Mouse (Mus musculus): ENCODE data around the gene Ms4a4d. TPM values are rescaled to one million over a fixed set of nuclear protein-coding genes. Genes with fewer than 3 reads are reported as not detected.
A peak's percentile ranks its signal among the peaks of the same experiment; 100 is the strongest.
"Not testable (repeated sequence)": the region's sequence is repeated elsewhere in the genome, so short reads cannot be mapped to it uniquely, and the experiment has no call there.

The Ms4a4d gene
- total RNA-seq (2015) = not detected in 2 replicates
- not detected in 2 replicates for total RNA-seq (2017)

DNA sequence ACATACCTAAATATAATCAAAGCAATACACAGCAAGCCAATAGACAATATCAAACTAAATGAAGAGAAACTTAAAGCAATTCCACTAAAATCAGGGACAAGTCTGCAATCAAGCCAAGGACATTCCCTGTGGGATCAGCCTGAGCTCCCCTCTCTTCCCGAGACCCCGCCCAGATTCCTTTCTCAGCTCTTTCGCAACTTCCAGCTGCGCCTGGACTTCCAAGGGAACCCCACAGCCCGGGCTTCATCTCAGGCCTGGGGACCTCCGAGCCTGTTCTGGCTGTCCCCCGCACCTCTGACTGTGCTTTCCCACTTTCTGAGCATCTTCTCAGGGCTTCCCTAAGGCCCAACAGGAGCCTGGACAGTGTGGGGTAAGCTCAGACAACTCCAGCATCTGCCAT, at the start of gene Ms4a4d:
Ms4a4d (plus strand) TSS at position 209 of the 400 bp plus-strand sequence.
- ATAC-seq (replicated peaks; ENCODE audit: poor library complexity) = no peak

DNA sequence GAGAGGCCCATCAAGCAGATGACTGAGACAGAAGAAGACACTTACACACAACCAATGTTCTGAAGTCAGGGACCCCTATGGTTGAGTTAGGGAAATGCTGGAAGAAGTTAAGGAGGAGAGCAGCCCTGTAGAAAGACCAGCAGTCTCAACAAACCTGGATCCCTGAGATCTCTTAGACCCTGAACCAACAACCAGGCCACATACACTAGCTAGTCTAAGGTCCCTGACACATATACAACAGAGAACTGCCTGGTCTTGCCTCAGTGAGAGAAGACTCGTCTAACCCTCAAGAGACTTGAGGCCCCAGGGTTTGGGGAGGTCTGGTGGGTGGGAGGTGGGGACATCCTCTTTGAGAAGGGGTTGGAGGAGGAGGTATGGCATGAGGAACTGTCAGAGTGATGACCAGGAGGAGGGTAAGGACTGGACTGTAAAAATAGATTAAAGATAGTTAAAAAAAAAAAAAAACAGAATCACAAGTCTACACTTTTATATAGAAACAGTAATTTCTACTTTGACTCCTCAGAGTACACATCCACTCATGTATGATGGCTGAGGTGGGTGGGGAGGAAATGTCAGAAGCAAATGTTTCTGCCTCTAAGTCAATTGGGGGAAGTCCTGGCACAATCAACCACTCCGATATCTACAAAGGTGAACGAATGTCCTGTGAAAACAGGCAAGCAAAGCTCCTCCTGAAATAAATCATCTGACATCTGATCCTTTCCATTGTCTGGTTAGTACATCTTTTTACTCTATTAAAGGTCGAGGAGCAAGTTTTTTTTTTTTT, 45.0 kb upstream of the Ms4a4d start:
- no peak for ATAC-seq (replicated peaks; ENCODE audit: poor library complexity)

DNA sequence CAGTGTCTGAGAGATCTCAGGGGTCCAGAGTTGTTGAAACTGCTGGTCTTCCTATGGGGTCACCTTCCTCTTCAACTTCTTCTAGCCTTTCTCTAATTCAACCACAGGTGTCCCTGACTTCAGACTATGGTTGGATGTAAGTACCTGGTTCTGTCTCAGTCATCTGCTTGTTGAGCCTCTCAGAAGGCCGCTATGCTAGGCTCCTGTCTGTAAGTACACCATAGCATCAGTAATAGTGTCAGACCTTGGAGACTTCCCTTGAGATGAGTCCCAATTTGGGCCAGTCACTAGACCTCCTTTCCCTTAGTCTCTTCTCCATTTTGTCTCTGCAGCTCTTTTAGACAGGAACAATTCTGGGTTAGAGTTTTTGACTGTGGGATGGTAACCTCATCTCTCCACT, 43.9 kb upstream of the Ms4a4d start:
- no peak for ATAC-seq (replicated peaks; ENCODE audit: poor library complexity)

DNA sequence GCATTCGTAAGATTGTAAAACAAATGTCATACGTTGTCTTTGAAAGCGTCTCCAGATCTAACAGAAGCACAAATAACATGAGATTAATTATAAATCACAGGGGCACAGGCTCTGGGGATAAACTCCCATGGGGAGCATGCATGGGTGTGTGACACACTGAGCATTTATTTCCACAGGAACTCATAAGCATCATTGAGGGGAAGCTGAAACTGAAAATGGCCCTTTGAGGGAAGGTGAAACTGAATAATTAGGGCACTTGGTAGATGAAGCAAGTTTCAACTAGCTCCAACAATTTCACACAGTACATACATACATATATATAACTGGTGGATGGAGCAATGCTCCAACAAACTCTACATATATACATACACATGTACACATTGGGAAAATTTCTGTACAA, 42.1 kb upstream of the Ms4a4d start:
- ATAC-seq (replicated peaks; ENCODE audit: poor library complexity) = peak; percentile 39; the same call in 1 of the 2 replicates

DNA sequence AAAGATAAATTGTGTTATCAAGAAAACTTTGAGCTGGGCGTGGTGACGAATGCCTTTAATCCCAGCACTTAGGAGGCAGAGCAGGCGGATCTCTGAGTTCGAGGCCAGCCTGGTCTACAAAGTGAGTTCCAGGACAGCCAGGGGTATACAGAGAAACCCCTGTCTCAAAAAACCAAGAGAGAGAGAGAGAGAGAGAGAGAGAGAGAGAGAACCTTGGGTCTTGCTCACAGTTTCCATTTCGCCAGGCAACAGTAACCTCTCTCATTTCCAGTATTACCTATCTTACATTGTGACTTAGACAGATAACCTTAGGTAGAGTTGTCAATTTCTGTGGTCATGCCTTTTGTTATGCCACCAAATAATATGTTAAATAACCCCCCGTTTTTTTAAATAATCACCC, 40.2 kb upstream of the Ms4a4d start:
- no peak for ATAC-seq (replicated peaks; ENCODE audit: poor library complexity)

DNA sequence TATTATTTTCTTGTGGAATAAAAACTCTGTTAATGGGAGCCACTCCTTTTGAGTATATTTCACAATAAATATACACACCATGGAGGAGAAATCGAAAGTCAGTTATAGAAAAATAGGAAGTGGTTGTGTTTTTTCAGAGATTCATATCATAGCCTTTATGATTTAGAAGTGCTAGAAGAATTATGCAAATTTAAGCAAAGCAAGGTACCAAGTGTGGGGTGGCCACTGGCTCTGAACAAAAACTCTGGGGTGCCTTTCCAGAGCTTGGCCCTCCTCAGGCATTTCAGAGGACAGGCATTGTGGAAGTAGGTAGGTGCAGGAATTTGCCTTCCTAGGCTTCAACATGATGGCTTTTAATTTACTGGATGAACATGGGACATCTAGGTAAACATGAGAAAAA, 39.3 kb upstream of the Ms4a4d start:
- ATAC-seq (replicated peaks; ENCODE audit: poor library complexity) = peak; percentile 42

DNA sequence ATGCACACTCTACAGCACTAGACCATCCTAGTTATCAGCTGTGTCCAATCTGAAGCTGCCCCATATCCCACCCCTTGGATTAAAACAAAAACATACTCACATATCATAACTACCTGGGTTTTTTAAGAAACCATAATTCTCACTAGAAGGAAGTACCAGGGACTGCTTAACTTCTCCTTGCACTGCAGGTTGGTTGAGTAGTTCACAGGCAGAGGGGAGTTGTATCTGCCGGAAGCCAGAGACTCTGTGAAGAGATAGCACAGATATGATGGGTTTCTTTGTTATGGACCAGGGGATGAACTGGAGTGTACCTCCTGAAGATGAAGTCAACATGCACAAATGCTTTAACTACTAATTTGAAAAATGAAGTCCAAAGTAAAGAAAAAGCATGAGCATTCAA, 35.8 kb upstream of the Ms4a4d start:
- no peak for ATAC-seq (replicated peaks; ENCODE audit: poor library complexity)

DNA sequence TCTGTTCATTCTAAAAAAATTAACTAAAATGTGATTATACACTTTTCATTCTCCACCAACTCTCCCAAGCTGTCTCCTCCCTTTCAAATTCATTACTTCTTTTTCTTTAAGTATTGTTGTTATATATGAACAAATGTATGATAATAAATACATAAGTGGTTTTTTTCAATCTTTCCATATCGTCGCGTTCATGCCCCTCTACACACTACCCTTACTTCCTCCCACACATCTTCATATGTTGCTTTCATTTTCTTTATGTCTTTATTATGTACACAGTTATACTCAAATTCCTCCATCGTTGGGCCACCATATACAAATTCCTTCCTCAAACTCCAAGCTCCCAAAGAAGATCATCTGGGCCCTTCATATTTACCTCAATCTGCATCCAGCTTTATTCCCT, 35.3 kb upstream of the Ms4a4d start:
- no peak for ATAC-seq (replicated peaks; ENCODE audit: poor library complexity)

DNA sequence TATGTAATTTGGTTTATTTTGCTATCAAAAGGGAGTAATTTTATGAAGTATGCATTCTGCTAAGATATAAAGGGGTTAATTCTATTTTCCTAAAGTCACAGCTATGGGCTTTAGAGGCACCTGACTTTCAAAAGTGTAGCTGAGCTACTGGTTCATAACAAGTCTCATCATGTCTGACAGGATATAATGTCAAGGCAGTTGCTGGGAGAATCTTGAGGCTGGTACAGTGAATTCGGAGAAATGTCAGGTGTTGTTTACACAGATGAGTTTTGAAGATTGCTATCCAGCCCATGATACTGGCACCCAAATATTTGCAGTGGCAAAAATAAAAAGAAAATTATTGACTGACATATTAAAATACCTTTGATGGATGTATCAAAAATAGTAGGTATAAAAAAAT, 31.7 kb upstream of the Ms4a4d start:
- no peak for ATAC-seq (replicated peaks; ENCODE audit: poor library complexity)

DNA sequence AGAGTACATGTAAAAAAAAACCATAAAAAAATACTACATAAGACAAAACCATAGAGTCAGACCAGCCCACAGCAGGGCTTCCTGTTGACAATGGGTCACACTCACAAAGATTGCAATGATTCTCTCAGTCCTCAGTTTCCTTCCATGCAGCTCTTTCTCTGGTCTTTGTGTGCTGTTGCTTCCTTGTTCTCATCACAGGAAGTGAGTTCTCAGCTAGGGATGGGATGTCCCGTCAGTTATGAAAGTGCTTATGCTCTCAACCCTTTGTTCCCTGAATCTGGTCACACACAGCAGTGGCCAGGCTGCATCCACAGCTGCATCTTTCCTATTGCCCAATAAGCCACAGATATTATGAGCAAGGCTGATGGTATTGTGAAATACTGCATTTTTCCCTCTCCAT, 23.1 kb upstream of the Ms4a4d start:
- peak; percentile 88 for ATAC-seq (replicated peaks; ENCODE audit: poor library complexity)

DNA sequence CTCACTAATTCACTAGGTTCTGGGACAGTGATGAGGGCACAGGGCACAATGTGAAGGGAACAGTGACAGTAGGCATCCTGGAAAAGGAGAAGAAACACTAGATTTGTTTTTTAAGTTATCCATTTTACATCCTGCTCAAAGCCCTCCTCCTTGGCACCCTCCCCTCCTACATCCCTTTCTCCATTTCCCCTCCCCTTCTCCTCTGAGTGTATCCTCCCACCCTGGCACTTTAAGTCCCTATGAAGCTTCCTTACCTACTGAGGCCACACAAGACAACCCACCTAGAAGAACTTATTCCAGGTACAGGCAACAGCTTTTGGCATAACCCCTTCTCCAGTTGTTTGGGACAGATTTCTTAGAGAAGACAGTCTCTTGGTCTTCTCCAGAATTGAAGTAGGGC, 20.4 kb upstream of the Ms4a4d start, which contains the start of gene Ms4a6b:
Ms4a6b (plus strand) TSS at position 267 of the 400 bp plus-strand sequence.
- ATAC-seq (replicated peaks; ENCODE audit: poor library complexity) = no peak

DNA sequence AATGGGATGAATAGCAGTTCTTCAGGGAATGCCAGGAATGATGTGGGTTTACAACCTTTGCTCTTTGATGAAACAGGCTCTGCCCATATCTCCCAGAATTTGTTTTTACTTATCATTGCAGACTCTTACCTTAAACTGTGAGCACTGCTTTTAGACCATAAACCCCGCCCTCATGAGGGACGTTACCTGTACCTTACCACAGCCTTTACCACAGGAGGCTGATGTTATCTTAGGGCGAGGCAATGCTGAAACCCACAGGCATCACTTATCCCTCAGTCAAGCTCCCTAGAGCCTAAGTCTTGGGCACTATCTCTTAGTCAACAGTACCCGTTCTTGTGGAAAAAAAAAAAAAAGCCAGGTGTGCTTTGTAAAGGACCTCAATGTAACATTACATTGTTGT, 19.8 kb upstream of the Ms4a4d start:
- ATAC-seq (replicated peaks; ENCODE audit: poor library complexity) = no peak

DNA sequence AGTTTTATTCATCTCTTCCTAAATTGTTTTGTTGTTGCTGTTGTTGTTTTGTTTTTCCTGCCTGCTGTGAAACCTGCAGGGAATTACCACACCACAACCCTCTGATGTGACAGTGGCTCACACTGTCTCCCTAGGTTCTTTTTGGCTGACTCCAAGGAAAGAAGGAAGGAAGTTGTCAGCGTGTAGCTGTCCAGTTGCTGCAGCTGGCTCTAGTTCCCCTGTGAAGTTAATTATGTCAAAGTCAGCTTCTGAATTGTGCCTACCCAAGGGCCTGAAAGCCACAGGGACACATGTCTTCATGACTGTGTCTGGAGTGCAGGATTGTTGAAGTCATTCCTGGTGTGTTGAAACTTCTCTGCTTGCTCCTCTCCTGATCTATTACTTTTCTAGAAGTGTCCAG, 19.2 kb upstream of the Ms4a4d start:
- ATAC-seq (replicated peaks; ENCODE audit: poor library complexity) = peak; percentile 77

DNA sequence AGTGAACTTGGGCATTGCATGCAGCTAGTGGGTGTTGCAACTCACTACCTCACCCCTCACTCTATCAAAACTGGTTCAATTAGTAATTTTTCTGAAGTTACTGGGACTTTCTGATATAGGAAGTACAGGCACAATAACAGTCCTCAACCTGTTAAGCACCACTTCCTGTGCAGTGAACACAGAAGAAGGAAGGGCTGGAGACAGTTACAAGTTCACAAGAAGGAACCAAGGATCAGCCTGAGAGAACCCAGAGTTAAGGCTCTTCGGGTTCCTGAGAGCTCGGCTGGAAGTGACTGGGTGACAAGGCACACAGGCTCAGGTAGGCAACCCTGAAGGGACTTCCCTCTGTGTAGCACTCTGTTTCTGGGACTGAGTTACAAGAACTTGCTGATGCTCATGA, 18.2 kb upstream of the Ms4a4d start:
- ATAC-seq (replicated peaks; ENCODE audit: poor library complexity) = peak; percentile 56

DNA sequence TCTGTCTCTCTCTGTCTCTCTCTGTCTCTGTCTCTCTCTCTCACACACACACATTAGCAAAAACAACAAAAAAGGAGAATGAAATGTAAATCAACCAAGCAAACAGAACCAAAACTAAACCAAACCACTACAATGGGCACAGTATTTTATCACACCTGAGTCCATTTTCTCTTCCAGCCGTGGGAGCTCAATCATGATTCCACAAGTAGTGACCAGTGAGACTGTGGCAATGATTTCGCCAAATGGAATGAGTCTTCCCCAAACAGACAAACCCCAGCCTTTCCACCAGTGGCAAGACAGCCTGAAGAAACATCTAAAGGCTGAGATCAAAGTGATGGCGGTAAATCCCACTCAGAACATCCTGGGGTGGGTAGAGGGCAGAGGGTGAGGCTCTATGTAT, 16.5 kb upstream of the Ms4a4d start:
- ATAC-seq (replicated peaks; ENCODE audit: poor library complexity) = no peak

DNA sequence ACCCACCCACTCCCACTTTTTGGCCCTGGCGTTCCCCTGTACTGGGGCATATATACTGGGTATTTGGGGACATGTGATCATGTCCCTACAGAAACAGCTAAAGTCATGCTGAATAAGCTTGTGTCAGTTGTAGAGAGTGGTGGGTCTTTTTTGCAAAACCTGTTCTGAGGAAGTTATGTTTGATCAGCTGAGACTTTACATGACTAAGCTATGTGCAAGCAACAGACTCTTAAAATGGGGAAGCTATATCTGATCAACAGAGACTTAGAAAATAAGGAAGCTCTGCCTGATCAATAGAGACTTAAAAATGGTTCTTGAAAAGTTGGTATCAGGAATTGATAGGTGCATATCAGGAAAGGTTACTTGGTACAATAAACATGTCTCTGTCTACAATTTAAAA, 3.2 kb upstream of the Ms4a4d start:
- ATAC-seq (replicated peaks; ENCODE audit: poor library complexity) = peak; percentile 75

DNA sequence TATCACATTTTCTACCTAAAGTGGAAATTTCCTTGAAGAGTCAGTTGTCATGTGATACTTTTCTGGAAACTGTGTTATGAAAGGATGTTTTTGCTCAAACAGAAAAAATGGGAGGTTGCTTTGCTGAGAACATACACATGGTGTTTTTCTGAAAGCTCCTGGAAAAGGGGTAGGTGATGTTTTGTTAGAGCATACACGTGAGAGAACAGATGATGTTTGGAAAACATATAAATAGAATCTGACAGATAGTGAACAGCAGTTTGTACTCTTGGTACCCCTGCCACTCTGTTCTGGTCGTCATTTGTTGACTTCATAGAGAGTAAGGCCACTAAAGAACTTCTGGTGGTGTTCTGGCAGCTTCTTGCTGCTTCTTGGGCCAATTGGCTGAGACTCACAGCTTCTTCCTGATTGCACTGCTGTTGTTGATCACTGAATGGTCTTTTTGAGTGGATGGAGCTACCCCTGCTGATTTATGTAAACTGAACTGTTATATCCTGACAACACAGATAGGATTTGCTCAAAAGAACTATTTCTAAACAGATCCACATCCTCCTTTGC, 2.6 kb upstream of the Ms4a4d start:
- ATAC-seq (replicated peaks; ENCODE audit: poor library complexity) = no peak

DNA sequence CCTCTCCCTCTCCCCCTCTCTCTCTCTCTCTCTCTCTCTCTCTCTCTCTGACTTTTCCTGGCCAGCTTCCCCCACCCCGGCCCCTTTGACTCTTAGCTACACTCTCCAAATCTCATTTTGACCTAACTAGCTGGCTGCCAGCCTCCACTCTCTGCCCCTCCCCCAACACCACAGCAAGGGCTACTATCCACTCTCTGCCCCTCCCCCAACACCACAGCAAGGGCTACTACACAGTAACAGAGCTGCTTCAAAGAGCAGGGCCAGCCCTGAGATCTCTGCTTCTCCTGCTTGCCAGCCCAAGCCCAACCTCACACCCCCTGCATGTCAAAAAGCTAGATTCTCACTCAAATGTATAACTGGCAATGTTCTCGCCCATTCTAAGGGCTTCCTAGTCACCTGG, 735 bp downstream of the Ms4a4d start:
- ATAC-seq (replicated peaks; ENCODE audit: poor library complexity) = no peak

DNA sequence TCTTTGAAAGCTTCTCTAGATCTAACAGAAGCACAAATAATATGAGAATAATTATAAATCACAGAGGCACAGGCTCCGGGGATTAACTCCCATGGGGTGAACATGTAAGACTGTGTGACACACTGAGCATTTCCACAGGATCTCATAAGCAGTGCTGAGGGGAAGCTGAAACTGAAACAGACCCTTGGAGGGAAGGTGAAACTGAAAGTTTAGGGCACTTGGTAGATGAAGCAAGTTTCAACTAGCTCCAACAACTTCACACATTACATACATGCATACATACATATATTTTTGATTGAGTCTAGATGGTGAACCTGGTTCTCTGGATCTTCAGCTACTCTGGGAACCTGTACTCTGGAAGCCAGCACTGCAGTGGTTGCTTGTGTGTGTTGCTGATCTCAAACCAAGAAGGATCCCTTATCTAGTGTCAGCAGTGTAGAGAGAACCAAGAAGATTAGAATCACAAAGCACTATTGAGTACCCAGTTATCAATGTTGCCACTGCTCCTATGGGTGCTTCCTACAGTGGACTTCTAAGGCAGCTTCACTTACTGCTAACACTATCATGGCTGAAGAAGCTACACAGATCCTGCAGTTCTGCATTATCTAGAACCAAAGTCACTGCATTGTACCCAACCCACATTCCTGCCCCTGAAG, 3.7 kb downstream of the Ms4a4d start:
- peak; percentile 68 for ATAC-seq (replicated peaks; ENCODE audit: poor library complexity)

DNA sequence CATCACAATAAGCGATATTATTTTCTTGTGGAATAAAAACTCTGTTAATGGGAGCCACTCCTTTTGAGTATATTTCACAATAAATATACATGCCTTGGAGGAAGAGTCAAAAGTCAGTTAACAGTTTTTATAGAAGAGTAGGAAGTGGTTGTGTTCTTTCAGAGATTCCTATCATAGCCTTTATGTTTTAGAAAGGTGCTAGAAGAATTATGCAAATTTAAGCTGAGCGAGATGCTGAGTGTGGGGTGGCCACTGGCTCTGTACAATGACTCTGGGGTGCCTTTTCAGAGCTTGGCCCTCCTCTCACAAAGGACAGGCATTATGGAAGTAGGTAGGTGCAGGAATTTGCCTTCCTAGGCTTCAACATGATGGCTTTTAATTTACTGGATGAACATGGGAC, 7.8 kb downstream of the Ms4a4d start:
- not testable (repeated sequence) for ATAC-seq (replicated peaks; ENCODE audit: poor library complexity)

DNA sequence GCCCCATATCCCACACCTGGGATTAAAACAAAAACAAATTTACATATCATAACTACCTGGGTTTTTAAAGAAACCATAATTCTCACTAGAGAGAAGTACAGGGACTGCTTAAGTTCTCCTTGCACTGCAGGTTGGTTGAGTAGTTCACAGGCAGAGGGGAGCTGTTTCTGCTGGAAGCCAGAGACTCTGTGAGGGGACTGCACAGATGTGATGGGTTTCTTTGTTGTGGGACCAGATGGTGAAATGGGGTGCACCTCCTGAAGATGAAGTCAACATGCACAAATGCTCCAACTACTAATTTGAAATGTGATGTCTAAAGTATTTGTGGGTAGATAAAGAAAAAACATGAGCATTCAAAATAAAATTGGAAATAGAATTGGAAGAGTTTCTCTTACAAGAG, 11.3 kb downstream of the Ms4a4d start:
- no peak for ATAC-seq (replicated peaks; ENCODE audit: poor library complexity)

DNA sequence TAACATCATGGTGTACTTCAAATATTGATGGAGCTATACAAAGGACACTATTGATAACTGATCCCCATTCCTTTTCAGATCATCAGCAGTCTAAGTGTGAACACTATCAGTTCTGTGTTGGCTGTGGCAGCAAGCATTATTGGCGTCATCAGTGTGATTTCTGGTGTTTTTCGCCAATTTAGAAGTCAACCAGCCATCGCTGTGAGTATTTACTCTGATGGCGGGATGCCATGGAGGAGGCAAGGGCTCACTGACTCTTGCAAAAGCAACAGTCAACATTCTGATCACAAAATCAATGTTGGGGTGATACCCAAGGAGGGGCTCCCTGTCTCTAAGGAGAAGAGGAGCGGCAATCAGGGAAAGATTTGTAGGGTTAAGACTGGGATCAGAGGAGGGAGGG, 18.1 kb downstream of the Ms4a4d start:
- ATAC-seq (replicated peaks; ENCODE audit: poor library complexity) = no peak

All from megakaryocyte progenitor cell, adult 5-6 weeks (primary cell).